Mouse (Mus musculus): ENCODE measurements around the gene Shank2.

Gene Shank2

DNA sequence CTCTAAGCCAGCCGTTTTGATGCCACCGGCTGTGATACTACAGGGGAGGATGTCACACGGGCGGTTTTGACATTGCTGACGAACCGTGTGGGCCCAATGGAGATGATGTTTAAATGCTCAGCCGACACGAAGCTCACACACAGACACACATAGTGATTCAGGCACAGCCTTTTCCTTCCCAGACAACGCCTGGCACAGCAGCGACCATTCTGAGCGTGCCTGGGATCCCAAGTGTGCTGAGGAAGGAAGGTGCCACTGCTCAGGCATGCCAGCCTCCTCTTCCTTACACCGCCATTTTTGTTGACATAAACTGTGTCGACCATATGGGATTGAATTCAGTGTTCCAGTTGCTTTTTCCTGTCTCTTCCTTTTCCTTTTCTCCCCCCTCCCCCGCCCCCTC is 172.6 kb downstream of the Shank2 start:
- DNase-seq: no peak

DNA sequence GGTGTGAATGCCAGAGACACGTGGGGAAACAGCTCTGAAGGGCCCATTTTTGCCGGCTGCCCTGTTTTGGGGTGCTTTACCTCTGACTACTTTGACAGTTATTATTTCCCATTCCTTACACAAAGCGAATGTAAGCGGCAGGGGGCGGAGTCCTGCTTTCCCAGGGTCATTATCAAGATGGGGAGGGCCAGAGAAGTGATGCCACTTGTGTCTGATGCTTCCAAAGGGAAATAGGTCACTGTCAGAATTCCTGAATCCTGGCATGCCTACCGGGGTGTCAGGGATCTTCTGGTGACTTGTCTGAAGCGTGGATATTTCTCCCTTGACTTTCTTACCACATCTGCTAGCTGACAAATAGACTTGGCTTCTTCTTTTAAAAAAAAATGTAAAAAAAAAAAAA is 173.3 kb downstream of the Shank2 start:
- DNase-seq: peak in 1 of 2 experiments; percentile 23

DNA sequence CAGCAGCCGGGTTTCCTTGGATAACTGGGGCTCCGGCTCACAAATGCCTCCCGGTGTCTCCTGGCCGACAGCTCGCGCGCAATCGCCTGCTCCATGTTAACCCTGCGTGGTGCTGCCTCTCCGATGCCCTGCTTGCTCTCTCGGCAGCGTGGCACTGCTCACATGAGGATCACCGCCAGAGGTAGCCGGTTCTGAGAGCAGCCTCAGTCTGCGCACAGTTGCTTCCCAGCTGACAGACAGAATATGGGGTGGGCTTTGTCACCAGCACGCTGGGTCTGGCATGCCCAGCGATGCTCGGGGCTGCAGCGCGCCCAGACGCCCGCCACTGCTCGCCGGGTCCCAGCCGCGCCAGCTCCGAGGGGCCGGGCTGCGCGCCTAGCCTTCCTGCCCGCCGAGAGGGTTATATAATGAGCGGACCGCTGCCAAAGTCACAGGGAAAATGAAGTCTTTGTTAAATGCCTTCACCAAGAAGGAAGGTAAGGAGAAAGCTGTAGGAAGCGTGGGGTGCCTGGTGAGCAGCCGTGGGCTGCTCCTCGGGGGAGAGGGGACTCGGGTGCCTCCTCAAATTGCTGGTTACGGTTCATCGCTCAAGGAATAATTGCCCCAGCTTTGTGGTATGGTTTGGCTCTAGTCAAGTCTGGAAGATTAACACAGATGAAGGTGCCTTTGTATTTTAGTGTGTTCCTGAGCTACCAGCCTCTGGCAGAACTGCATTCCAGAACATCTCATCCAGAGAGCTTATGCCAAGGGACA is 173.9 kb downstream of the Shank2 start:
- DNase-seq: peak; percentile 48 to 54

DNA sequence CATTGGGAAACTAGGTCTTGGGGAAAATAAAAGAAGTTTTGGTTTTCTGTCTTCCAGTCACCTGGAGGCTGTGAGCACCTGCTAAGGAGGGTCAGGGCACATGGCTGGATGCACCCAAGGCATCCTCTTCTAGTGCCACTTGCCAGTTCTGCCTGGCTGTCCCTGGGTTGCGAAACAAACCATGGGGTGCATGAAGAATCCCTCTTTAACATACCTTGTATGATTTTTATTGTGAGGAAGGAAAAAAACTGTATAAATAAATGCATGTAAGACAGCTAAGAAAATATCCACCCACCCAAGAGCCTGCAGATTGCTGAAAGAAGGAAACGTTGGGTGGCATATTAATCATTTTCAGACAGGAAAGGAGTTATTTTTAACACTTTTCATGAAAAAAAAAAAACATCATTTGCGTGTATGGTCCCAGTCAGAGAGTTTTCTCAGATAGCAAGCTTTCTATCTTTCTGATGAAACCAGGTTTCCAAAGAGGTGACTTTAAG is 174.6 kb downstream of the Shank2 start:
- DNase-seq: no peak

DNA sequence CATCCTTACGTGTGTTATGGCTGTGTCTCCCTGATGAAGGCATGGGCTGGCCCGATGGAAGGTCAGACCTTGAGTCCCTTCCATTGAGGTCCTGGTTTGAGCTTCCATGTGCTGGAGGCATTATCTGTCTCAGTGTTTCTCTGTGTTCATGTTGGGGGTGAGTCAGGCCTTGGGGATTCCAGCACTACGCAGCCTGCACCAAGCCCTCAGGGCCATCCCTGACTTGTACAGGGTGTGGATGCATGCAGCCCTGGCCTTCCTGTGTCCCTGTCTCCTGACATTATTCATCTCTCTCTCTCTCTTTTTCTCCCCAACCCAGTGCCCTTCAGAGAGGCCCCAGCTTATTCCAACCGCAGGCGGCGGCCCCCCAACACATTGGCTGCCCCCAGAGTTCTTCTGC is 177.7 kb downstream of the Shank2 start:
- no peak for DNase-seq

DNA sequence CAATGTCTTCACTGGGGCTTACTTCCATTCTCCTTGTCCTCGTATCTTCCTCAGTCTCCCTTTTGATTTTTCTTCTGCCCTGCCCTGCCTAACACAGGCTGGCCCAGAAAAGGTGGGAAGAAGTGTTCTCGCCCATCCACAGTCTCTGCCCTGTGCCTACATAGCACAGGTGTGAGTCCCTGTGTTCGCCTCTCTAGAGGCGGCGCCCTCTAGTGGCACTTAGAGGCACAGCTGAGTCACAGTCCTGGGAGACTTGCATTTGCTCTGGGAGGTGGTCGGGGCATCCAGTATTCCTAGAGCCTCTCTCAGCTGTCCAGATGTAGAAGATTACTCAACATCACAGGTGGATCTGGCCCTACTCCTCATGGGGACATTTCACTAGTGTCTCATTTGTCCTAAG is 179.2 kb downstream of the Shank2 start:
- peak; percentile 61 for DNase-seq

DNA sequence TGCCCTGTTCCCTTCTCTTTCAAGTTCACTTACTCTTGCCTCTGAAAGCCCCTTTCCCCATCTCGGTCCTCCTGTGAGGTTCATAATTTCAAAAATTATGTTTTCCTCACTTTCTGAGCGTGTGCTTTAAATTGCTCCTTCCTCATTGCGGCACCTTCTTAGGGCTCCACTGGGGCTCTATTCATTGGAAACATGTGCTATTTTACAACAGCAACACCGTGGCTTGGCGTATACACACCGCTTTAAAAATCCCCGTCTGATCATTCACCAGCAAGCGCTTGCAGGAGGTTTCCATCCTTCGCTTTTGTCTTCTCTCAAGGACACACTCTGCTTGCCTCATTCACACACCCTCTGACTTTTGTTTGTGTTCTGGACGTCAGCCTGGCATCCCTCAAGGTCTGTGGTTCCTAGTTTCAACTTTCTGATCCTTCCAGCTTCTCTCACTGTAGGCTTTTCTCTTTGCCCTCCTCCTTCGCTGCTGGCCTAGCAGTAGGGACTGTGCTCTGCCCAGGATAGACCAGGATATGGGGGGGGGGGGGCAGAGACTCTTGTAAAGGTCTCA is 186.2 kb downstream of the Shank2 start:
- DNase-seq: no peak

DNA sequence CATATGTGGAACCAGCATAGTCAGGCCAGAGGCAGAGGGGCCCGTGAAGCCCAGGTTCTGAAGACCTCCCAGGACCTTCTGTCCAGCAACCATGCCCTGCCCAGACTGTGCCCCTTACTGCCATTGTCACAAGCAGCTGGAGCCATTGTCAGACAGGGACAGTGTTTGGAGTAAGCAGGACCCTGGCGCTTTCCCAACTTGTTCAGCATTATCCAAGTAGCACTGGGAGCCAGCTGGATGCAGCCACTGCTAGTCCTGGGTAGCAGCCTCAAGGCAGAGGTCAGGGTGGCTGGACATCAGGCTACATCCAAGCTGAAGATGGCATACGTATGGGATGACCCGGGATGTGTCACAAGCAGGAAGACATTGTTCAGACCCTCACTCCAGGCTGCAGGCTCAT is 187.7 kb downstream of the Shank2 start:
- DNase-seq: no peak

DNA sequence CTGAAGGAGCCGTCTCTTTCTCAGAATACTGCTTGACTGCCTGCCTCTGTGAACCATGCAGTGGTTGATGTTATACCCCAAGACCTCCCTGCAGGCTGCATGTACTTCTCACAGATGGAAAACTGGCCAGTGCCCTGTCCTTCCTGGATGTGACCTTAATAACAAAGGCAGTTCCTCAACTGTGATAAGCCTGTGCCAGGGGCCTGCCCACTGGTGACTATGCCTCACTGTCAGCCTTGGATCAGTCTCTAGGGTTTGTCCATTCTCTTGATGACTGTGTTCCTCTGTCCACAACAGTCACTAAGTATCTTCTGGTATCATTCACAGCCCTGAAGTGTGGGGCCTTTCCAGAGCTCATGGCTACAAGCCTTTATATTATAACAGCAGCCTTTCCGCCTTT is 196.8 kb downstream of the Shank2 start:
- no peak for DNase-seq

DNA sequence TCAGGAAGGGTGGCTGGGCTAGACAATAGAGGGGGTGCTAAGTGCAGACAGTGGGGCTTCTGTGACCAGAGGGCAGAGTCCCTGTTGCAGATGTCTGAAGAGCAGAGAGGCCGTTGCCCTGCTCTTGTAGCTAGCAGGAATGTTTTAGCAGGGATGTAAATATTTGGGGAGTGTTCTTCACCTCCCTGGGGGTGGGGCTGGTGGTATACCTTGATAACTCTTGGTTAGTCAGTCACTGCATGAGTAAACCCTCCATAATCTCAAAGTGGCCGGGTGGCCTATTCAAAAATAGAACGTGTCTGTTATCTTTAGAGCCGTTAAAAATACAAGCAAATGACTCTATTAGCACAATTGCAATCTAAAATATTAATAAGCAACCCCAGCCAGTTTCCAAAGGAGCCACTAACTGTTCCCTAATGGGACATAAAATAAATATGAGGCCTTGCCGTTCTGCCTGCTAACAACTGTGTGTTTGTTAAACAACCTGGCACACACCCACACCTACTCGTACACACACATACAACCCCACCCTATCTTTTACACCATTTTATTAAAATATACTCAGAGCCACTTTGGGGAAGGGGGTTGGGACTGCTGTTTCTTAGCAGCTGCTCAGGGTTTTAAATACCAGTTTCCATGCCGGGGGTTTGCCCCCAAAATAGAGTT is 200.4 kb downstream of the Shank2 start:
- no peak for DNase-seq

DNA sequence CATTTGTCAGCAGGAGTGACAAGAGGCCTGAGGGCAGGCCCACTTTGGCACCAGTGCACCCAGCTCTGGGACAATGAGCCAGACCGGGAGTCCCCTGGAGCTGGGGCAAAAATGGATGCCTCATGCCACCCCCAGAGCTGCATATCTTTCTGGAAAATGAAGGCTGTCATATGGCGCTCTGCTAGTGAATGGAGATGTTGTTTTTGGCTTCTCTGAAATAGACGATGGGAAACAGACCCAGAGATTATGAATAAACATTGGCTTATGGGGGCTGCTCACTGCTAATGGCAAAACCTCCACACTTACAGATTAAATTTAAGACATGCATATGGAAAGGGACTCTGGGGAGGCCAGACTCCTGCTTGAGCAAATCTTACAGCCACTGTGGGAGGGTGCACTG is 202.6 kb downstream of the Shank2 start:
- DNase-seq: no peak

DNA sequence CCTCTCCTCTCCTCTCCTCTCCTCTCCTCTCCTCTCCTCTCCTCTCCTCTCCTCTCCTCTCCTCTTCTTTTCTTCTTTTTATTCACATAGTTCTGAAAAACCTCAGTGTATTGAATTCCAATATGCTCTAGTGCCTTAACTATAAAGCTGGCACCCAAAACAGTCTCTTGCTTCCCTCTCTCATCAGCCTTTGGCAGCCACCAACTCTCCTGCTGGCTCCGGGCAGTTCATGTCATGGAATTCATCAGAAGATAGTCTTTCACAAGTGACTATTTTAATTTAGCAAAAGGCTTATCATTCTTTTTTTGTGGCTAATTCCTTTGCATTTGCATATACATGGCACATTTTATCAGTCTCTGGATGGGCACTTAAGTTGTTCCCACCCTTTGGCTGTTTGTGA is 203.4 kb downstream of the Shank2 start:
- DNase-seq: no peak

DNA sequence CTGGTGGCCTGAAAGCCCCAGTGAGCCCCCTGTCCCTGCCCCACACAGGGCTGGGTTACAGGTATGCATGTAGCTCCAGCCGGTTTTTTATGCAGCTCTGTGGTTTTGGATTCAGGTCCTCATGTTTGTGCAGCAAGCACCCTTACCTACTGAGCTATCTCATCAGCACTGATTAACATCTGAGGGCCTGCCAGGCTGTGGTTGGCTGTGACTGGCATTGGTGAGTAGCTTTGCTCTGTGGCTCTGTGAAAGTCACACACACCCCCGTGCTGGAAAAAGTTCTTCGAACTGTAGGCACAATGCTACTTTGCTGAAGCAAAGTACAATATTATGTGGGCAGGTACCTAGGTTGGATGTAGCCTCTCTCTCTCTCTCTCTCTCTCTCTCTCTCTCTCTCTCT is 204.1 kb downstream of the Shank2 start:
- DNase-seq: no peak

DNA sequence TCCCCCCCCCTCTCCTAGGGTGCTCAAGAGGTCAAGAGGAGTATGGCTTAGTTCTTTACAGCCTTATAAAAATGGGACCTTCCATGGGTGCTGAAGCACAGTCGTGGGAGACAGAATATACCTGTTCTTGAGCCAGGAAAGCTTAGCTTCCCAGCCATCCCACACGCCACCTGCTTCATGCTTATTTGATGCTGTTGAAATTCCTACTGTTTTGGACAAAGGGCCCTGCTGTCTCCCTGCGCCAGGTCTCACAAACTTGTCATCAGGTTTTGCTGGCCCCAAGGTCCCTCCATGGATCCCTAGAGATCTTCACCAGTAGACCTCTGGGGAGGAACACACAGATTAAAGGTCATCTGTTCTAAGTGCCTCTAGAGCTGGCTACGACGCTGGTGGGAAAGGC is 204.5 kb downstream of the Shank2 start:
- no peak for DNase-seq

DNA sequence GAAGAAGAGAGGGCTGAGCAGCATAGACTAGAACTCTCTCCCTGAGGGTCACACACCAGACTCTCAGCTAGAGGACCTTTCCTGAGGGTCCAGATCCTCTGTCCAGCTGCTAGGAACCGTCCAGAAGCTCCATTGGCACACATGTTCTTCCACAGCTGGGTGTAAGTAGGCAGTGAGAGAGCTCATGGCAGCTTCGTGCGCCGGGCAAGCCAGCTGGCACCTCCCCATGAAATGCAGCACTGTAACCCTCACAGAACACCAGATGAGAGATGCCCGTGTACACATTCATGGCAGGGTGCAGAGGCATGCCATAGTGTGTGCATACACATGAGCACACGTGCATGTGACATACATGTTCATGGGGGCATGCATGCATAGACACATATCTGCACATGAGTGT is 205.4 kb downstream of the Shank2 start:
- DNase-seq: no peak

DNA sequence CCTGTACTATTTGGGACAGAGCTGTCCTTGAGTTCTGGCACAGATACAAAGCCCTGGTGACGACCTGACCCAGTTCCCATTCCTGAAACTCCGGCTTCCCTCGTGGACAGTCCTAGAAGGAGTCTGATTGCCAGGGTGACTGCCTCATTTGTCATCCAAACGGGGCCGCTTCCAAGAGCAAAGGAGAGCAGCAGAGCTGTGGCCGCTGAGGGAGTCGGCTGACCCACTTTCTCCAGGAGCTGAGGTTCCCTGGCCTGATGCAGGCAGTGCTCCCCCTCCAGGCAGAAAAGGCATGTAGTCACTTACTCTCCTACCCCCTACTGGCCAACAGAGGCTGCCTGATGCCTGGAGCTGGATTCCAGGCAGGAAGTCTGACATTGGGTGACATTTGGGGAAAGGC is 206.1 kb downstream of the Shank2 start:
- peak; percentile 76 to 77 for DNase-seq

DNA sequence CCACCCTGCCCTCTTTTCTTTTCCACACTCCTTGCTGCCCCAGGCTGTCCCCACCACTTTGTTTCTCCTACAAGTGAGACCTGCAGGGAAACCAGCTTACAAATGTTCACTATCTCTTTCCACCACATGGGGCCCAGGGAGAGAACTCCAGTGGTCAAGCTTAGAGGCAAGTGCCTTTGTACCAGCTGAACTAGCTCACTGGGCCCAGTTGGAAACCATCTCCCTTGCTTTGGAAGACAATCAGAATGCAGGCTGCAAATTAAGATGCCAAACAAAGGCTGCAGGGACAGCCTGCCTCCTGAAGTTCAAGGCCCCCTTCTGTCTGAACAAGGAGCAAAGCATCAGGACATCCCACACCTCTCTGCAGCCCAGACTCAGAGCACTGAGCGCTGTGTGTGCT is 206.9 kb downstream of the Shank2 start:
- DNase-seq: no peak

DNA sequence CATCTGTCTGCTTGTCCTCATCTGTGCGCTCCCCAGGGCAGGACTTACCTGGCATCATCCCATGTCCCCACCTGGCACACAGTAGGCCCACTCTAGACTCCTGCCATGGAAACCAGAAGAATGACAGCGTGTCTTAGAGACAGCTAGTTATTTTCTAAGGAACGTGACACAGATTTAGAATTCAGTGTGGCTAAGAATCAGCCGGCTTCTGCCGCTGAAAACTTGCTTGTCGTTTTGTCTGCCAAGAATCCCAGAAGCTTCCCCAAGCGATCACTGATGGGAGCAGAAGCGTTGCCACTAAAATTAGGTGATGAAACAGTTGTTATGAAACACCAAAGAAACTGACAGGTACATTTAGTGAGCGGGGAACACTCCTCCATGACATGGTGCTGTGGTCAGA is 208.8 kb downstream of the Shank2 start:
- DNase-seq: no peak

DNA sequence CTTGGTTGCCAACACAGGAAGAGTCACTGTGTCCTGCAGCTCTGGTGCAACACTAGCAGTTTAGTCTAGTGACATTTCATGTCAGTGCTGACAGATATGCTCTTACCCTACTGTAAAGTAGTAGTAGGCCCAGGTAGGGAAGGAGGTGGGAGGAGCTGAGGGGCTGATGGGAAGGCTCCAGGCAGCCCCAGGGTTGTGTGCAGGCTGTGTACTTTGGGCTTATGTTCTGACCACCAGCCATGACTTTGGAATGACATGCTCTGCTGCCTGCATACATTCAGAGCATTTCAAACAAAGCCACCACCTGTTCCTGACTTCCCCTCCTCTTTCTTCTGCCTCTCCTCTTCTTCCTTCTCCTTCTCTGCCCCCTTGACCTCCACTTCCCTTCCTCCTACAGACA is 211.0 kb downstream of the Shank2 start:
- DNase-seq: no peak

DNA sequence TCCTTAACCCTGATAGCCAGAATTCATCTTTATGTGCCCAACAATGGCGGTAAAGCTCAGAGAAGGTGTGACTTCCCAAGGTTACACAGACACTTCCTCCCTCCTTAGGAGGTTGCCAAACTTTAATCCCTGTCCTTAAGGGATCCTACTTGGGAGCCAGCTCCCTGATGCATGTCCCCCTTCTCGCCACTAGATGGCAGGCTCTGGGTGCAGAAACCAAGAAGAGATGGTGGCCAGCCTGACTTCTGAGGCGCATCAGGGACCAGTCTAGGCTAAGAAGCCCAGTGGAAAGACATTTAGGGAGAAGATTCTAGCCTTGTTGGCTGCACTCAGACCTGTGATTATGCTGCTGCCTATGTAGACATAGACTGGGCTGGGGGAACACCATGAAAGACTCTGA is 215.5 kb downstream of the Shank2 start:
- DNase-seq: peak; percentile 77 to 83

DNA sequence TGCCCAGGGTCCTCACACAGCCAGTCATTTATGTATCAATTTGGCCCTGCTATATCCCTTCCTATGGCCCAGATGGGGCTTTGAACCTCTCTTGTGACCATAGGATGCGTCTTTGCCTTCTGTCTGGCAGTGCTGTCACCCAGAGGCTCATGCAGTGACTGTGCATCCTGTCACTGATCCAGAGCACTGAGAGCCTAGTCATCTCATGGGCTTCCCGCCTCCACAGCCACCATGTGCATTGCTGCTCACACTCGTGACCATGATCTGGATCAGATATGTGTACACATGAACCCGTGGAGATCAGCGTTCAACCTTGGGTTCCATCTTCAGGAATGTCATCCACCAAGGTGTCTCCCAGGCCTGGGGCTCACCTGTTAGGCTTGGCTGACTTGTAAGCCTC is 227.0 kb downstream of the Shank2 start:
- DNase-seq: no peak

DNA sequence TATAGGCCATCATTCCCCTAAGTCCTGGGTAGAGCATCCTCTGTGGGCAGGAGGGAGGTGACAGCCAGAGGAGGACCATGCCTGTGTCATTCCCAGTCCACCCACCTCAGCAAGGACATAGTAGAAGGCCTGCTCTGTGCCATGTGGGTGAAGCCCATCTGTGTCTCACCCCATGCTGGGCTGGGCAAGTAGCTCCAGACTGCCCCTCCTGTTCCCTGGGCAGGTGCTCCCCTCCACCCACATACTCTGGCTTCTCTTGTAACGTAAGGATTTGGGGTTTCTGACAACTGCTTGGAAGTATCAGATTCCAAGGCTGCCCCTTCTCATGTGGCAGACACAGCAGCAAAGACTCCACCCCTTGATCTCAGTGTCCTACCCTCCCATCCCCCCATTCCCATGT is 227.7 kb downstream of the Shank2 start:
- DNase-seq: no peak

DNA sequence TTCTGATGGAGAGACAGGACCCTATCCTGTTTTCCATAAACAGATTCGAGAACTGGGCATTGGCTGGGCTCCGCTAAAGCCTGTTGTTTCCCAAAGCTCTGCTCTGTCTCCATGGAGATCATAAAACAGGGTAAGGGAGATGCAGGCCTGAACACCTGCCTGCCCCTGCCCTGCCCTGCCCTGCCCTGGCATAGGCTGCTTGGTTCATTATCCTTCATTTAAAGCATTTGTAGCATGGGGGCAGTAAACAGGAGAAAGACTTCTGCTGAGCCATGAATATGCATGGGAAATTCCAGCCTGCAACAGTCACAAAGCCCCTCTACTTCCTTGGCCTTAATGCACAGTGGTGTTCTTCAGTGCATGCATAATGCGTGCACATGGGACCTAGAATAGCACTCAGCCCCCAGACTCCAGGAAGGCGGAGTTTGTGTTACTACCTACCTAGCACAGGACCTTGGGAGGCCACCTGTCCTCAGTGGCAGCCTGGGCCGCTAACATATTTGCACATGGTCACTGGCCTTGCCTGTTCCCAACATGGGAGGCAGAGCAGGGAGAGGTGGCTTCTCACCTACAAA is 230.5 kb downstream of the Shank2 start:
- DNase-seq: no peak

DNA sequence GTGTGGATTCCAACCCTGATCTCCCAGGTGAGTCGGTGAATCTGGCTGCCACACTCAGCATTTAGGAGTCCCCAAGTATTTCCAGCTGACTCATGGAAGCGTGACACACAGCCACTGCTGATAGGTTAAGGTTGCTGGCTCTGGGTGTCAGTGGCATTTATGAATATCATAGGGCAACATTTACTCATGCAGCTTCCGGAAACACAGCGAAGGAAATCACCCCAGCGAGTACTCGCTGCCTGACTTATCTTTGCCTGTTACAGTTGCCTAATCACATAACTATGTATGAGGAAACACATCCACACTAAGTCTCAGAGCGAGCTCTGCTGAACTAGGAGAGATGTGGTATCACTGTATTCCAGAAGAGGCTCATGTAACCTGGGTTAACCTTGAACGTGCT is 231.8 kb downstream of the Shank2 start:
- no peak for DNase-seq
